Mouse (Mus musculus) thymus, postnatal 25 days (tissue): ENCODE measurements around the gene Bbox1.

Experiments
- DNase-seq: peaks from one replicate; pipeline ENCODE4 v3.0.0; 2022

Gene Bbox1

DNA sequence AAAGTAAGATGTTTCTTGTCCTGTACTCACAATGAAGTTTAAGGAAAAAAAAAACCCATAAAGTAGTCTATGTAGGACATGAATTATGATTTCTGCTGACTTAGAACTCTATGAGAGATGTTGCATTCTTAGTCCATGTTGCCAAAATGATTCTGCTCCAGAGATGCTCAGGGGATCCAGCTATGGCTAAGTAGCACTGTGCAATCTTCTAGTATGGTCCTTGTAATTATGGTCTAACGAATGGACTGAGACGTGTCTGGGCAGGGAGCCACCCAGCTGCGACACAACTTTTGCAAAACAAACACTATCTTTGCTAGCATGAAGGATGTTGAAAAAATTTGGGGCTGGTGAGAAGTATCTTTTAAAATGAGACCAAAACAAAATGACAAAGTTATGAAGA is 45.1 kb downstream of the Bbox1 start:
- DNase-seq: no peak

DNA sequence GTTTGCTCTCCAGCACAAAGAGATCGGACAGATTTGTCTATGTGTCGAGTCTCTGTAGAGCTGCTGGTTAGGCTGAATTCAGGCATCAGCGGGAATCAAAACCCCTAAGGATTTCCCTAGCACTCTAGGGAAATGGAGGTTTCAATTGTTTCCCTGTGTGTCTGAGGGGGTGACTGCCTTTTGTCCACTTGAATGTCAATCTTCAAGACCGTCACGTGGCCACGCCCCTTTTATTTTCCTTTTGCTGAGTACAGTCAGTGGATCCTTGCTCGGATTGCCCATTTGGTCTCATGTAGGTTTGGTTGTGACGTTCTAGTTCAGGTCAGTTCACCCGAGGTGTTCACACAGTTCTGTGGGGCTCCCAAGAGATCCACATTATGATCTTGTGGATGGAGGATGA is 82.1 kb downstream of the Bbox1 start:
- DNase-seq: no peak

DNA sequence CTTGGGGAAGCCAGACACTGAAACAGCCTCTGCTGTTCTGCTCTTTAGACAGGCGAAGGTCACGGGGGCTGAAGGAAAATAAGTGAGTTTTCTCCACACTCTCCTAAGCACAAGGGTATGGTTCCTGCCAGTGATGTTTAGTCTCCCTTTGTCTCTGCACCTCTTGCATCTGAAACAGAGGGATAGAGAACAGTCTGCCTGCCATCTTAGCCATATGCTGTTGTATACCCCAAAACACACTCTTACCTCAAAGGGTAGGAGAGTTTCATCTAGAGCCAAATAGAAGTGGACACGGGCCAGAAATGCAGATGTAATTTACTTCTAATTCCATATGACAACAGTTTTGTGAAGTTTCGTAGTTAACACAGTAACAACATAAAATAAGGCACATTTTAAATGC is 83.6 kb downstream of the Bbox1 start:
- DNase-seq: no peak

DNA sequence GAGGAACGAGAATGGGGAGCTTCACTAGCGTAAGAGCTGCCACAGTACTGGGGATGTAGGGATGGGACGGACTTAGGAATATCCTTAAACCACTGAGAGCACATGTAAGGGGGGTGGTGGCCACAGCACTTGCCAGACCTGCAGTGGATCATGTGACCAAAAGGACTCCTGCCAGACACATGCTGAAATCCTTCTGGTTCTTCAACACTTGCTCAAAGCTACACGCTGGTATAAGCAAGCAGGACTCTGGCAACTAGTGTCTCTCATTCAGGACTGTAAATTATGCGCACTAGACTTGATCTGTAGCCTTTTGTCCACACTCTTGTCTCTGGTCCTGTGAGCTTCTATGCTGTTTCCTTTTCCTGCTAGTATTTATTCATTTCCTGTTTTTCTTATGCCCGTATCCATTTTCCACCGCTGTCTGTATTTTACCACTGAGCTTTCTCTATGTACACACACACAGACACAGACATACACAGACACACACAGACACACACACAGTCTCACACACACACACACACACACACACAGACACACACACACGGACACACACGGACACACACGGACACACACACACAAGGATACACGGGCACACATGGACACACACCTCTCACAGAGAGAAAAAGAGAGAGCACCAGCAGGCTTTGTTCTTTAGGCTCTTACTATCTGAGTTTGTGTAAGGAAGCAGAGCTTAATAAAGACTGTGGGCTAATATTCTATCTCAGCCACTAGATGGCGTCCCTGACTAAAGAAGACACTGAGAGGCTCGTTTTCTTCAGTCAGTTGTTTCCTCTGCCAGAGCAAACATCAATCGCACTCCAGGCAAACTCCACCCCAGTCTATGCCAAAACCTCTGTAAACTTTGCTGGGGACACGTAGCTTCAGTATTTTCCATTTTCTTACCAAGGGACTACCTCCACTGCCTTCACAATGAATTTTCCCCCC is 84.9 kb downstream of the Bbox1 start:
- DNase-seq: no peak

DNA sequence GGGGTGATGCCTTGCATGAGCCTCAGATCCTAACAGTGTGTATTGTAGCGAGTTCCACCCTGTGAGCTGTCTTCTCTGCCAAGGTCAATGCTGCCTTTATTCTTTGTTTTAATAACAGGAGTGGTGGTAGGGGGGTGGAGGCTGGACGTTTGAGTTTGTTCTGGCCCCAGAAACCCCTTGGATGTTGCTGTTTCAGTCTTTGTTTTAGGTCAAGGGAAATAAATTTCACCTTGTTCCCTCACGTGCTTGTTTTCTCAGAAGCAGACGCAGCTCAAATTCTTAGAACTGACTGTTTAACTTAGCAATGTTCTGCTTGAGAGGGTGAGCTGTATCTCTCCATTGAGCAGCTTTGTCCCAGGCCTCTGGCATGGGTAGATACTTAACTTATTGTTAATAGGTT is 87.9 kb downstream of the Bbox1 start:
- no peak for DNase-seq

DNA sequence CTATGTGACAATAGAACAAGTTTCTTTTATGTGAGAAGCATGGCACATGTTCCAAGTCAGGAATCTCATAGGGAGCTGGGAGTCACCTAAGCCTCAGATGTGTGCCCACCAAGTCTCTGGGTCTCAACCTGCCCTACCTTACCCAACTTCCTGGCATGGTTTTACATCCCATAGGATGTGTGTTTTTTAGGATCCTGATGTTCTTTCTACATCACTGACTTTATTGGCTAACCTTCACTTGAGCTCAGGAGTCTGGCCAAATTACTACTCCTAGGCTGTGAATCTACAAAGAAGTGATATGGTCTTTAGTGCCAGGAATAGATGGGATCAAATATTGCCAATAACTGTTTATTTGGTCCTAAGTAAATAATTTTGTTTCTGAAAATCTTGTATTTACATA is 88.4 kb downstream of the Bbox1 start:
- no peak for DNase-seq

DNA sequence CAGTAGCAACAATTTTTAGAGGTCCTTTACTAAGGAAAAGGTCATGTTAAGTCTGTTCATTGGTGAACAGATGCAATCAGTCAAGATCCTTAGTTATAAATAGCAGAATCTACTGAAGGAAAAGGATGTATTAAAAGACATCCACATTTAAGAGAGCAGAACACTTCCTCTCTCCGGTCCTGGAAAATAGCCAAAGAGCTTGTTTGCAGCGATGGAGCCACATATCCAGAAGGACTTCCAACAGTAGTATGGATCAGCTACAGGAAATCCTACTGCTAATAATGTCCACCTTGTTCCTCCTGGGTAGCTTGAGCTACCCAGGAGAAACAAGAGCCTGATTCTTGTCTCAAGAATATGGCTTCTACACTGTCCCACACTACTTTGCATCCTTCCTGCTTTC is 91.6 kb downstream of the Bbox1 start:
- DNase-seq: no peak

DNA sequence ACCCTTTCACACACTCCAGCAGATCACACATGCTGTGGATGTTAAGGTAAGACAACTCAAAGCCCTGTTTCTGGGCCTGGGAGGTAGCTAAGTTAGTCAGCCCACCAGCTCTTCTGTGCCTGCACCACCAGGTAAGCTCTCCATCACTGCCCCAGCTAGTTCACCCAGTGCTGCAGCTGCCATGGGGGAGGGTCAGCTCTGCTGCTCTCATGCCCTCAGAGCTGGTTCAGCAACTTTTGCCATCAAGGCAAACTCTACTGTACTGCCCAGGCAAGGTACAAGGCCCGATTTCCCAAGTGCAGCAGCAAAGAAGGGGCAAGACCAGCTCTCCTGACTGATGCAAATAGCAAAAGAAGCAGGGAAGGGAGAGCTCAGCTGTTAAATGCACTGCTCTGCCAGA is 93.9 kb downstream of the Bbox1 start:
- no peak for DNase-seq

DNA sequence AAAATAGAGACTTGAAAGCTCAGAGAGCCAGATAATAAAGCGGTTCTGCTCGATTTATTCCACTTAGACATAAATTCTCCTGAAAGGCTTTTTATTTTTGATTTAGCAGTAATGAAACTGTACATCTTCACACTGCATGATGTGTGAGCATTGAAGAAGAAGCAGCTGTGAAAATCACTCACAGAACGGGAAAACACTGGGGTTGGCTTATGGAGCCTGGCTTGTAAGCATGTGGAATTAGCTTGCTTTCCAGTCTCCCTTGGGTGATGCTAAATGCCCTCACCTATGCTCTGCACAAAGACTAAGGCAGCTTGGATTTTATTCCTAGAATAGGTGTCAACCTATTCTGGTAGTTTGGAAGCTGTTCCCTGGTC is 98.7 kb downstream of the Bbox1 start:
- DNase-seq: no peak

DNA sequence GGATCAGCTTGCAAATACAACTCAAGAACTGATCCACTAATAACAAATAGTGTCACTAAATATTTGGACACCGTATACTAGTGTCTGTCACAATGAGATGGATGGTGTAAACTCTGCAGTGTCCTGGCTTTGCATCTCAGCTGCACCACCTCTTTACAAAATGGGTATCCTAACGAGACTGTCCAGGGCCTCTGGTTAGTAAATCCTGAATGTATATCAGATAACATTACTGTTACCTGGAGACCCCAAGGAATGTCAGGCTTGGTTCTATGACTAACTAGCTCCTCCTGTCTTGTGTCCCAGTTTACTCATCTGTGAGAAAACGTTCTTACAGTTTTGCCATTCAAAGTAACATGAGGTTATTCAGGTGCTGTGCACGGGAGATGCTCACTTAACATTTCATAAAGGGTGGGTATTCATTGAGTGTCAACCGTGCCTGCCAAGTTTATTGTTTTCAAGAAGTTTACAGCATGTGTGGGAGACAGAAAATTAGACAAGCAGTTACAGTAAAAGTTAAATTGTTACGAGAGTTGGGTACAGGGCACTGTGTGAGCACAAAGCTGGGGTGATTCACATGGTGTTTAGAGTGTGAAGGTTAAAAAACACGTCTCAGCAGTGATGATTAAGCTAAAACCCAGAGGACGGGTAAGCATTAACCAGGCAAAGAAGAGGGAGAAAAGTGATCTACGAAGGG is 99.2 kb downstream of the Bbox1 start:
- DNase-seq: no peak

DNA sequence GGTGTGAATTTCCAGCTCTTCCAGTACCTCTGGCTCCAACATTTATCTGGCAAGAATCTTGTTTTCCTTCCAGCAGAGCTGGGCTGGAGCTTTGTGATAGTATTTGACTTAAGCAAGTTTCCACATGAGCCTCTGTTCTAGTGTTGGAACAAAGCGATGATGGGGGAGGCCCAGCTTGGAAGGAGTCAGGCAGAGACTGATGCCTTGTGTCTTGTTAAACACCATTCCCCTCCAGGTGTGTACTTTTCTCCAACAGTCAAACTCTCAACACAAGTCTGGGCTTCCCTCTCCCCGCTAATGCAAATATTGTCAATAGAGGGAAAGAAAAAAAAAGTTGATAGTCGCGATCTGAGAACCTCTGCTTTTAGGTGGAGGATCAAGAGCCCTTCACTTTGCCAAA is 100.1 kb downstream of the Bbox1 start:
- DNase-seq: no peak
